Mouse (Mus musculus) WW6 (cell line): ENCODE data around the gene Msmb.
"Not testable (repeated sequence)": the region's sequence is repeated elsewhere in the genome, so short reads cannot be mapped to it uniquely, and the experiment has no call there.

Experiments
- DNase-seq: peaks from one replicate; pipeline ENCODE4 v3.0.0-alpha.2; 2013; ENCODE audit warnings: low read depth, low spot score

Msmb gene

DNA sequence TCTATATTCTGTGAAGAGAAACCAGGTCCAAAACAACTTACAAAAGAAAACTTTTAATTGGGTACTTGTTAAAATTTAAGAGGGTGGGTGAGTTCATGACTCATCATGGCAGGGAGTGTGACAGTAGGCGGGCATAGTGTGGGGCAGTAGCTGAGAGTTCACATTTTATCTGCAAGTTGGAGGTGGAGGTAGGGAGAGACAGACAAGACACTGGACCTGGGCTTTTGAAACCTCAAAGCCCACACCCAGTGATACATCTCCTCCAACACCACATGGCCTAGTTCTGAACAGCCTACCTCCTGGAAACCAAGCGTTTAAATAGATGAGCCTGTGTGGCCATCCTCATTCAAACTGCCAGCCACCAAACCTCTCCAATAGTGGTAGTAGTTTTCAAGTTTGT, 33.5 kb downstream of the Msmb start:
- DNase-seq: no peak

DNA sequence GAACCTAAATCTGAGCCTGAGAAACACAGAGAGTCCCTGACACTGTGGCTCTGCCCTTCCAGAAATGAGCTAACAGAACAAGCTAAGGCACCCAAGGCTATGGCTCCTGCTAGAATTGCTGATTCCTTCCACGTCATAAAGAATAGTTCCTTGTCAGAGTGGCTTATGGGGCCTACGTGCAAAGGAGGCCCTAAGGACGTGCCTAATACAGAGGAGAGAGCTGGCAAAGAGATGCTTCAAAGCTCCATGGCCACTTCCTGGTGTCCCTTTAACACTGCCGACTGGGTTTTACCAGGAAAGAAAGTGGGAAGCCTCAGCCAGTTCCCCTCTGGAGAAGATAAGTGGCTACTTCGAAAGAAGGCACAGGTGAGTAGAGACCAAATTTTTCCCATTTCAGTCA, 34.8 kb downstream of the Msmb start:
- DNase-seq: not testable (repeated sequence)

DNA sequence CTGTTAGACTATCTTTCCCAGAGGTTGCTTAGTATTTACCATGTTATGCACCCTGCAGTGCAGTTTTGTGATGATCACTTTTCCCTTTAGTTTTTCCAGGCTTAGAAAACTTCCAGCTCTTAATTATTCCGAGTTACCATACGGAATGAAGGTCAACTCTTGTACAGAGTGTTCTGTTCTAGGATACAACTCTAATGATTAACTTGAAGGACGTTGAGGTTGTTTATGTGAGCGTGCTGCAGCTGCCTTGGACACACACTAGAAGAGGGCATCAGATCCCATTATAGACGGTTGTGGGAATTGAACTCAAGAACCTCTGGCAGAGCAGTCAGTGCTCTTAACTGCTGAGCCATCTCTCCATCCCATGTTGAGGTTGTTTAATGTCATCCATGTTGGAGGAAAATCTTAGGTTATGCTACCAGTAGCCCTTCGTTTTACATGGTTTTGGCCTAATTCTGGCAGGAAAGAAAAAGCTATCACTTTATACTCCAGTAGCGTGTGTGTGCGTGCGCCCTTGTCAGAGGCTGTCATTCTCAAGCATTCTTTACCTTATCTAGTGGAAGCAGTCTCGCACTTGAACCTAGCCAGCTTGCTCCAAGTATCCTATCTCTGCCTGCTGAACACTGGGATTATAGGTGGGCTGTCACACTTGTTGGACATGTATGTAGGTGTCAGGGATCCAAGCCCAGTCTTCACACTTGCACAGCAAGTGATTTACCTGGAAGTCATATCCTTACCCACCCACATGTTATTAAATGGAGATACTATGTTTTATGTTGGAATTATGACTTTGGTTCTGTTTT, 37.8 kb downstream of the Msmb start:
- no peak for DNase-seq

DNA sequence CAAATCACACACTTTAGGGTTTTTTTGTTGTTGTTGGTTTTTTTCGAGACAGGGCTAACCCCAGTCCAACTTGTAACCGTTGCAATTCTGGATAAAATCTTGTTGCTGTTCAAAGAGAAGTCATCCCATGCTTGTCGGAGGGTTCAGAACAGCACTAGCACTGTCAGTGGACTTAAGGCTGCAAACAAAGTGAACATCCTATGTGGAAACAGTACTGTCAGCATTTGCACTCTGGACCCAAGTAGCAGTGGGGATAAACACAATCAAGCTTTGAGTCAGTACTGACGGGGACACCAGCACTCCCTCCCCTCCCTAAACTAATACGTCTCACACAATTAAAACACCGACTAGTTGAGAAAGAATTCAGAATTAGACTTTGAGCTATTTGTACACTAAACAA, 39.0 kb downstream of the Msmb start:
- no peak for DNase-seq

- DNase-seq: no peak
Observed at GRCm38 (mm10) chr14:32183846-32184245, 42.0 kb downstream of the Msmb start.

GRCm38 (mm10) chr14:32190627-32191391, 49.0 kb downstream of the Msmb start:
- DNase-seq: no peak

GRCm38 (mm10) chr14:32191926-32192325, 50.1 kb downstream of the Msmb start:
- DNase-seq: no peak

DNA sequence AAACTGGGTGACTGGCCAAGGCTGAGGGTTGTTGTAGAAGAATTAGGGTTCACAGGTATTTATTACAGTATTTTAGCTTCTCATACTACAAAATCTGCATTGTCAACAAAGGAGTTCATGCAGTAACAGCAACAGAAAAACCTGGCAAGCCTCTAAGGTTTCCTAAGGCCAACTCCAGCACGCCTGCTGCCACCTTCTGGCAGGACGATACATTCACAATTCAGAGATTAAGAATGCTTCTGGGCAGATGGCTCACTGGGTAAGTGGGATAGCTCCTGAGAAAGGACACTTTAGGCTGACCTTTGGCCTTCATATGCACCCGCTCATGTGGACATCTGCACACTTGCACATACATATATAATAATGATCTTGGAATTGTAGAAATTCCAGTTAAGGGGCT, 50.6 kb downstream of the Msmb start:
- DNase-seq: peak; percentile 16

GRCm38 (mm10) chr14:32193557-32193956, 51.7 kb downstream of the Msmb start:
- DNase-seq: not testable (repeated sequence)

- no peak for DNase-seq
Observed at GRCm38 (mm10) chr14:32201354-32201753, 59.5 kb downstream of the Msmb start.

DNA sequence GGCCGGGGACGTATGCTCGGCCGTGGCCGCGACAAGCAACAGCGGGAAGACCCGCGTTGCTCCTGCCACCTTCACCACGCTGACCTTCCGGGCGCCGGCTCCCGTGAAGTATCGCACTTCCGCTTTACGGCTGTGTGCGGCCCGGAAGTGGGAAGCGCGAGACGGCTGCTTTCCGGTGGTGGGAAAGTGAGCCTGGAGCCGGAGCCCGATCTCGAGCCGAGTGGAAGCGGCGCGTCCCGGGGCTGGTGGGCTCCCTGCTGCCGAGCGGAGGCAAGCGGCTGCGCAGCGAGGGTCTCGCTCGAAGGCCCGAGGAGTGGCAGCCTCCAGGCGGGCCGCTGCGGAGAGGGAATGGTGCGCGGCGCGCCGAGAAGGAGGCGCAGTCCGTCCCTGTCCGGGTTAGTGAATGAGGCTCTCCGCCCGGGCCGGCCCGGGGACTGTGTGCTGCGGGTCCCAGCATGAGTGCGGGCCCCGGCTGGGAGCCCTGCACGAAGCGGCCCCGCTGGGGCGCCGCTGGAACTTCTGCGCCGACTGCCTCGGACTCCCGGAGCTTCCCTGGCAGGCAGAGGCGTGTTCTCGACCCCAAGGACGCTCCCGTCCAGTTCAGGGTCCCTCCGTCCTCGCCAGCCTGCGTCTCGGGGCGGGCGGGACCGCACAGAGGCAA, 60.1 kb downstream of the Msmb start, which contains the start of the genes Timm23 and Parg:
Timm23 (minus strand) TSS at position 108 of the 661 bp plus-strand sequence.
Parg (plus strand) TSS at position 159 of the 661 bp plus-strand sequence.
- peak; percentile 78 for DNase-seq
